Mouse (Mus musculus) cerebellum, adult (tissue): ENCODE data around the gene Lgr5.

Experiments used
- ATAC-seq: cut with Nextera tagmentation; 2 replicates; pipeline ENCODE4 v1.9.2; 2017; ENCODE audit warnings: mild to moderate bottlenecking, moderate library complexity, mixed read lengths; ENCODE audit not compliant: insufficient number of reproducible peaks, low FRiP score, low TSS enrichment

Gene Lgr5

GRCm38 (mm10) chr10:115571317-115571716, 16.3 kb downstream of the Lgr5 start:
- ATAC-seq = no peak

DNA sequence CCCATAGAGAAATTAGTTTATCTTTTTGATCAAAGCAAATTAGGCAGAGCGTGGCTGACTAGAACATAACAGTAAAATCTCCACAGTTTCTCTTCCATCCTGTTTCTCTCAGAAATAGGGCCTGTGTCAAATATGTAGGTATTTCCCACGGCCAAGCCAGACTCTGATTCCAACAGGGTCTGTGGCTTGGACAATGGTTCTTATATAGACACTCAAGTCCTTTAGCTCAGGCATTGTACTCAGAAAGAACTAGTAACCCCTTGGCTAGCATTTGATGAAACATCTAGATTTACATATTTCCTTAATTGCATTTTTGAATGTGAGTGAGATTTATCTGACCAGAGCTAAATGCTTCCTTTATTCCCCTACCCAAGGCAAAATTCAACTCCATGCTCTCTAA, 17.0 kb downstream of the Lgr5 start:
- ATAC-seq = no peak

GRCm38 (mm10) chr10:115569712-115570491, 17.7 kb downstream of the Lgr5 start, which contains the start of gene A930009A15Rik:
A930009A15Rik (plus strand) TSS chr10:115569986.
- ATAC-seq = no peak

DNA sequence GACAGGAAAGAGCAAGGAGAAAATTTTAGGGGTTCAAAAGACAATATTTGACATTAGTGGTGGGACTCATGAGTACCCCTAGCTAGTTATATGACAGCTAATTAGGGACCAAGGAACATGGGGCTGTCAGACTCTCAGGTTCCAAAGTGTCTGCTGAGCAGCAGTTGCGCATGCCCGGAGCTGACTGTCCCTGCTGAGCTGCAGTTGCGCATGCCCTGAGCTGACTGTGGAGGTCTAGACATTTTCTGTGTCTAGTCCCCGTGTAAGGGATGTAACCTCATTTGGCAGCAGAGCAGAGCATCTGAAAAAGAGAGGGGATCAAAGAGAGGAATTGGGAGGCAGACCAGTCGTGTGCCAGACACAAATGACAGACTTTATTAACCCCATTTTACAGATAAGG, 23.6 kb downstream of the Lgr5 start:
- ATAC-seq = no peak

DNA sequence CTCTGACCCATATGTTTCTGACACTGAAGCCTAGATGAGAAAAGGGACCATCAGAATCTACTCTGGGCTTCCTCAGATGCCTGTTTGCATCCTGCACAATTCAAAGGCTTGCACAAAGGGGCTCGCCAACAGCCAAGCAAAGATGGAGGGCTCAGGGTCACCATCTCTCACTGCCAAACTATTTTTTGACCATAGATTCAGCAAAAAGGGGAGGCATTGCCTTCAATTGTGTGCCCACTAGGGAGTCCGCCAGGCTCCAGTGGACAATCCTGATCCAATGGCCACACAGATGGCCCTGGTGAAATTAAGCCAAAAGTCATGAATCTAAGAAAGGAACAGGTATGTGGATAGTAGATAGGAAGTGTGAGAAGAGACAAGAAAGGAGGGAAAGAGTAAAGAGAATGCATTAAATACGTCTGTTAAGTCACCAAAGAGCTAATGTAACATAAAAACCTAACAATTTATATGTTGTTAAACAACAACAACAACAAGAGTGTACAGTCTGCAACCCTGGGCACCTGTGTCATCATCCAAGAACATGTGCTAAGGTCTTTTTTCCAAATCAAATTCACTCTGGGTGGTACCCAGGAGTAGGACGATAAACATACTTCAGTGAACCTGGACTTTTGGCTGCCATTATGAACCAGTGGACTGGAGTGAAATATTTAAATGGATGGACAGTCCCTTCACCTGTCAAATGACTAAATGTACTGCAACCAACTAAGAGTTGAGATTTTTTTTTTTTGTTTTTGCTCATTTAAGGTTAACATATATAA, 24.5 kb downstream of the Lgr5 start:
- peak; percentile 62; the same call in 1 of the 2 replicates for ATAC-seq

DNA sequence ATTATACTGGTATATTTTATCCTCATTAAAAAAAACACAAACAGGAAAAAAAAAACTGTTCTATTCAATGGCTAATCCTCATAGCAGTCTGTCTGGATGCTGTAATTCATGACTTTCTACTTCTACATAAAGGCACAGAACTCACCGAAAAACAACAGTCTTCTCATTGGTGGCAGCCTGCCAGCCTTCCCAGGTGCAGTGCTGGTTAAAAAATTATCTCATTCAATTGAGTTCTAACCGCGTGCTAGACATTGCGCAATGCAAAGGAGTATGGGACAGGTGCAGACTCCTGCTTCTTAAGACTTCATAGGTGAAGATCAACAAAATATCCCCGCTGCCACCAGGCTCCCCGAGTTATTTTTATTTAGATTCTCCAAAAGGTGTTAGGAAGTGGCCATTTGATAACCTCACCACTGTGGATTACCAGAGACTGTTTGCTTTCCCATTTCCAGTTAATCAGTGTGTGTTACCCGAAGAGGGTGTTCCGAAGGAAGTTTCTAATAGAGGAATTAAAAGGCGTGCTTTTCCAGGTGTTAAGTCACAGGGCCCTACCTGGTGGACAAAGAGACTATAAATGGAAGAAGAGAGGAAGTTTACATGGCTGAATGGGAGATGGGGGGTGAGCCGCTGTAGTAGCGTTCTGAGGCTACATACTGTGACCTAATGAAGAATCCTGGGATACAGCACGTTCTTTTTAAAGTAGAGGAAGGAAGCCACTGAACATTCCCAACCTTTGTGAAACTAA, 26.3 kb downstream of the Lgr5 start:
- 0 out of 2 replicates have a peak, but pooled peaks have one; percentile 17 for ATAC-seq

GRCm38 (mm10) chr10:115556738-115557242, 30.8 kb downstream of the Lgr5 start:
- no peak for ATAC-seq

GRCm38 (mm10) chr10:115555191-115555765, 32.3 kb downstream of the Lgr5 start:
- no peak for ATAC-seq

DNA sequence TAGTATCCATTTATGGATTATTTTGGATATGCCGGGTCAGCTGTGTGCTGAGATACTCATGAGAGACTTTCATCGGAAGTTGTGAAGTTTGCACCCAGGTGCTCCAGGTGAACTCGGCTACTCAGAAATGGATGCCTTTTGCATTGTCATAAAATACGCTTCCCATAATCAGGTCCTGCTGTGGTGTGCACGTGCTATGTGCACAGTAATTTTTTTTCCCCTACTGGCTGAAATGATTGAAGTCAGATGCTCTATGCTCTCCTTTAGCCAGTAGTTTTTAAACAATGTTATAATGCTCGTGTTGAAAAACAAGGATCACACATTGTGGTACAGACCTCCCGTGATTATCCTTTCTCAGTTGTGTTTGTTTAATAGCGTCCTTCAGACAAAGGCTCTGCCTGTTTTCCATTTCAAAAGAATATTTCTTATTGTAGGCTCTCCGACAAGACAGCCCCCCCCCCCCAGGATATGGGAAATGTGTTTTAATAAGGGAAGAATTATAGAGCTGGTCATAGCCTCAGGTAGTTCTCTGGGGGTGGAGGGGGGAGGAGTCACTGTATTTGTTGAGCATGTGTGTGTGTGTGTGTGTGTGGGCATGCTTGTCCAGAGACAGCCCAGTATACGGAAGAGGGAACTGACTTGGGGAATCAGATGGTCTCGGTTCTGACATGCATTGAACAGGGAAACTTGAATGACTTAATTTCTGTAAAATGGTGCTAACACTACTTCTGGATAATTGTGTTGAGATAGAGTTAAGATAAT, 34.0 kb downstream of the Lgr5 start:
- ATAC-seq = no peak

DNA sequence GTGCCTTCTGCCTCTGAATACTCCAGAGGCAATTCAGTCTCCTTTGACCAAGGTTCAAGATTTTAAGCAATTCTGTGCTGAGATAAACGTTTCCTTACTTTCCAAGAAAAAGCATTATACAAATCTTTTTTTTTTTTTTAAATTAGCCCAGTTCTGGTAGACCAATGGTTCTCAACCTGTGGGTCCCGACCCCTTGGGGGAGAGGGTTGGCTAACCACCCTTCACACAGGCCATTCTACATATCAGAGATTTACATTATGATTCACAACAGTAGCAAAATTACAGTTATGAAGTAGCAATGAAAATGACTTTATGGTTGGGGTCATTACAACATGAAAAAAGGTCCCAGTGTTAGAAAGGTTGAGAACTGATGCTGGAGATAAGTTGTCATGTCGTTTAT, 36.5 kb downstream of the Lgr5 start:
- ATAC-seq = no peak

- 0 out of 2 replicates have a peak, but pooled peaks have one; percentile 56 for ATAC-seq
Observed at GRCm38 (mm10) chr10:115550253-115550652, 37.3 kb downstream of the Lgr5 start.

GRCm38 (mm10) chr10:115542917-115543316, 44.7 kb downstream of the Lgr5 start:
- ATAC-seq = no peak

GRCm38 (mm10) chr10:115530746-115531145, 56.8 kb downstream of the Lgr5 start:
- ATAC-seq = no peak

GRCm38 (mm10) chr10:115529768-115530167, 57.8 kb downstream of the Lgr5 start:
- ATAC-seq = 0 out of 2 replicates have a peak, but pooled peaks have one; percentile 64

- ATAC-seq = no peak
Observed at GRCm38 (mm10) chr10:115528892-115529291, 58.7 kb downstream of the Lgr5 start.

DNA sequence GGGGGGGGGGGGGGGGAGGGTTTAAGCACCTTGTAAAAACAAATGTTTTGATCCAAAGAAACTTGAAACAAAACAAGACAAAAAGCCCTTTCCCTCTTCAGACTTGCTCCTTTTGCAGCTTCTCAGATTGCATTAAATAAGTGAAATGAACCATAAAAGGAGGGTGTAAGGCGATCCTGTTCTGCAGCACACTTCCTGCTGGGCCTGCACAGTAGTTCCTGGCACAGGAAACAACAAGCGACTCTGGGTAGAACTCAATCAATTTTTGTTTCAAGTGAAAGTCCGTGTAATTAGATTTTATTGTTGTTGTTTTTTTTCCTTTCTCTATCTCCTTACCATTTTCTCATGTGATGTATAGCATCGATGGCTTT, 66.5 kb downstream of the Lgr5 start:
- no peak for ATAC-seq

DNA sequence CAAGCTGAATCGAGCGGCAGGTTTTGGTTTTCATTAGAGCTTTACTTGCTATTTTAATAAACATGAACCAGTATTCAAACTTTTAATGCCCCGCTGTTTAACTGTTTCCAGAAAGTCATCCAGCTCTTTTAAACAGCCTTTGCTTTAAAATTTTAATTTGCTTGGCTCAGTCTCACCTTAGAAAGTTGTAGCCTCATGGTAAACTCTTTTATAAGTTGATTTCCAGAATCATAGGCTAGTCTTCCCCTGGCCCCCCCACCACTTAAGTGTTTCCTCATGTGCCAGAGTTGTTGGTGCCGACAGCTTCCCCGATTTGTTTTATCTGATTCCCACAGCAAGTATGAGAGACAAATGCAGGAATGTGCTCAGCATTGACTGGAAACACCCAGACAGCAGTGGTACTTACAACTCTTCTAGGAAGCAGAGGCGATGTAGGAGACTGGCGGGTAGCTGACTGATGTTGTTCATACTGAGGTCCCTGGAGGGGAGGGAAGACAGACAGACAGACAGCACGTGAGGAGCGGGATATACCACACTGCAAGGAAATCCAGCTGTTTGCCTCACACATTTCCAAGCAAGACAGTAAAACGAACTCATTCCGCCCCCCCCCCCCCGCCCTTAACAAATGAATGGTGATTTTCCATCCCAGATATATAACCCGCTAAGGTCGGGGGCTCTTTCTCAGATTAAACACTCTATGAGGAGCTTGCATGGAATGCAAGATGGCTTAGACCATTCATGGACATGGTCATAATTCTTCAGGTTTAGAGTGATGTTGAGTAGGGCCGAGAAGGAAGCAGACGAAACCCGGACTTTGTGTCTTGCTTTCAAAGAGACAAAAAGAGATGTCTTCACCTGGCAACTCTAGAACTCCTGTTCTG, 67.1 kb downstream of the Lgr5 start:
- no peak for ATAC-seq

GRCm38 (mm10) chr10:115518845-115519244, 68.7 kb downstream of the Lgr5 start:
- ATAC-seq = no peak

GRCm38 (mm10) chr10:115515503-115515902, 72.1 kb downstream of the Lgr5 start:
- no peak for ATAC-seq
